Mouse (Mus musculus) megakaryocyte, embryonic 14.5 days (primary cell): ENCODE measurements around the gene Rad51b. TPM values are rescaled to one million over a fixed set of nuclear protein-coding genes. Genes with fewer than 3 reads are reported as not detected.

Experiments
- H3K27me3 ChIP-seq: replicated peaks from 2 replicates; pipeline ENCODE3; 2012; ENCODE audit warnings: inconsistent platforms
- H3K36me3 ChIP-seq: replicated peaks from 2 replicates; pipeline ENCODE3; 2012; ENCODE audit warnings: low read length, inconsistent platforms, mixed read lengths
- H3K4me1 ChIP-seq: 2 replicates; pipeline ENCODE4 v1.6.1; 2012; ENCODE audit warnings: inconsistent platforms
- H3K4me3 ChIP-seq: replicated peaks from 2 replicates; pipeline ENCODE3; 2012; ENCODE audit warnings: moderate library complexity, mild to moderate bottlenecking, inconsistent platforms
- H3K9me3 ChIP-seq: 2 replicates; pipeline ENCODE4 v1.6.1; 2012; ENCODE audit warnings: inconsistent platforms
- FLI1 ChIP-seq: IDR thresholded peaks from 2 replicates; pipeline ENCODE4 v1.6.1; 2012; ENCODE audit warnings: low read length, inconsistent platforms, mixed read lengths
- GATA1 ChIP-seq: IDR thresholded peaks from 3 replicates; pipeline ENCODE4 v1.6.1; 2012; ENCODE audit warnings: mixed read lengths, low read length, inconsistent platforms, borderline replicate concordance
- polyA plus RNA-seq: library from polyadenylated mRNA; stranded (reverse); fragments of >175 nt; gene quantifications from 2 replicates; pipeline ENCODE4 v1.2.3, GENCODE M21; 2012; ENCODE audit warnings: low replicate concordance; ENCODE audit not compliant: insufficient read depth

The Rad51b gene
- polyA plus RNA-seq, 1 experiment: 0.30 TPM

- Histone ChIP-seq H3K4me1 (no peaks in the 10 kb centered on the region), H3K27me3 (no peaks in the 10 kb centered on the region), H3K36me3 (no peaks in the 10 kb centered on the region), H3K4me3 (no peak overlapping the region), H3K9me3 (no peaks in the 10 kb centered on the region)
- no peak for TF ChIP-seq FLI1
- no peak for TF ChIP-seq GATA1
Measured at GRCm38 (mm10) chr12:79579837-79580236, 282.8 kb downstream of the Rad51b start.

GRCm38 (mm10) chr12:79584556-79585307 is 287.6 kb downstream of the Rad51b start:
- Histone ChIP-seq H3K27me3 (peaks cover 2% of the 10 kb centered on the region), H3K4me3 (no peak overlapping the region), H3K9me3 (no peaks in the 10 kb centered on the region), H3K4me1 (no peaks in the 10 kb centered on the region), H3K36me3 (no peaks in the 10 kb centered on the region)
- TF ChIP-seq GATA1 (no peak), FLI1 (no peak)

- no peak for TF ChIP-seq FLI1
- no peak for TF ChIP-seq GATA1
- Histone ChIP-seq H3K4me1 (no peaks in the 10 kb centered on the region), H3K9me3 (no peaks in the 10 kb centered on the region), H3K36me3 (no peaks in the 10 kb centered on the region), H3K27me3 (peaks cover 2% of the 10 kb centered on the region), H3K4me3 (no peak overlapping the region)
Measured at GRCm38 (mm10) chr12:79585336-79585735, 288.3 kb downstream of the Rad51b start.

GRCm38 (mm10) chr12:79588831-79589230 is 291.7 kb downstream of the Rad51b start:
- TF ChIP-seq FLI1 (no peak), GATA1 (no peak)
- no peaks in the 10 kb centered on the region for H3K4me1 ChIP-seq
- H3K9me3 ChIP-seq: no peaks in the 10 kb centered on the region
- H3K36me3 ChIP-seq: no peaks in the 10 kb centered on the region
- H3K4me3 ChIP-seq: no peak overlapping the region
- H3K27me3 ChIP-seq: peaks cover 2% of the 10 kb centered on the region

GRCm38 (mm10) chr12:79592206-79592605 is 295.1 kb downstream of the Rad51b start:
- Histone ChIP-seq H3K27me3 (no peaks in the 10 kb centered on the region), H3K9me3 (no peaks in the 10 kb centered on the region), H3K36me3 (no peaks in the 10 kb centered on the region), H3K4me1 (no peaks in the 10 kb centered on the region), H3K4me3 (no peak overlapping the region)
- no peak for TF ChIP-seq FLI1
- TF ChIP-seq GATA1: no peak

- TF ChIP-seq FLI1: no peak
- TF ChIP-seq GATA1: no peak
- Histone ChIP-seq H3K27me3 (no peaks in the 10 kb centered on the region), H3K4me1 (no peaks in the 10 kb centered on the region), H3K4me3 (no peak overlapping the region), H3K36me3 (no peaks in the 10 kb centered on the region), H3K9me3 (no peaks in the 10 kb centered on the region)
Measured at GRCm38 (mm10) chr12:79596842-79597241, 299.8 kb downstream of the Rad51b start.

GRCm38 (mm10) chr12:79597351-79597750 is 300.3 kb downstream of the Rad51b start:
- TF ChIP-seq GATA1 (no peak), FLI1 (no peak)
- Histone ChIP-seq H3K27me3 (no peaks in the 10 kb centered on the region), H3K4me1 (no peaks in the 10 kb centered on the region), H3K36me3 (no peaks in the 10 kb centered on the region), H3K4me3 (no peak overlapping the region), H3K9me3 (no peaks in the 10 kb centered on the region)

GRCm38 (mm10) chr12:79597786-79598185 is 300.7 kb downstream of the Rad51b start:
- H3K36me3 ChIP-seq: no peaks in the 10 kb centered on the region
- TF ChIP-seq GATA1 (no peak), FLI1 (no peak)
- no peaks in the 10 kb centered on the region for H3K27me3 ChIP-seq
- H3K4me1 ChIP-seq: no peaks in the 10 kb centered on the region
- H3K9me3 ChIP-seq: no peaks in the 10 kb centered on the region
- H3K4me3 ChIP-seq: no peak overlapping the region

GRCm38 (mm10) chr12:79598496-79598895 is 301.4 kb downstream of the Rad51b start:
- Histone ChIP-seq H3K9me3 (no peaks in the 10 kb centered on the region), H3K36me3 (no peaks in the 10 kb centered on the region), H3K4me3 (no peak overlapping the region), H3K27me3 (no peaks in the 10 kb centered on the region), H3K4me1 (no peaks in the 10 kb centered on the region)
- no peak for TF ChIP-seq GATA1
- no peak for TF ChIP-seq FLI1

GRCm38 (mm10) chr12:79598901-79599300 is 301.8 kb downstream of the Rad51b start:
- Histone ChIP-seq H3K4me1 (no peaks in the 10 kb centered on the region), H3K9me3 (no peaks in the 10 kb centered on the region), H3K4me3 (no peak overlapping the region), H3K27me3 (no peaks in the 10 kb centered on the region), H3K36me3 (no peaks in the 10 kb centered on the region)
- no peak for TF ChIP-seq FLI1
- TF ChIP-seq GATA1: no peak
